Comparison of ENCODE assay signal across 8 mouse cellular contexts in the genomic region with DNA sequence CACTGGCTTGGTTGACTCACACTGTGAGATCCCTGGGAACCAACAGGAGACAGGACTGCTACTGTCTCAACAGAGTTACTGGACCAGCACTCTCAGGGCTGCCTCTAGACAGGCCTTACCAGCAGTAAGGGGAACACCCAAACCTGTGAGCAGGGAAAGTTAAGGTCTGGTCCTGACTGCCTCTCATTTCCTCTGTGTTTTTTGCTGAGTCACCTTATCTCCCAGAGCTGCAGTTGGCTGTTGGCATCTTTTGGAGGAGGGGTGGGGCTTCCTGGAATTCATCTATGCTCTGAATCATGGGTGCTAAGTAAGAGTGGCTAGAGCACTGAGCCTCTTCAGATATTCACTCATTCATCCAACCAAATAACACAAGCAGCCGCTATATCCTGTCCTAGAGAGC. TPM values are rescaled to one million over a fixed set of nuclear protein-coding genes. Genes with fewer than 3 reads are reported as not detected.
A peak's percentile ranks its signal among the peaks of the same experiment; 100 is the strongest.
DNase-seq lines count a peak whose midpoint lies in the region; ATAC-seq and TF ChIP-seq lines count a peak whose summit lies in the region.

No protein-coding gene starts in this region.

- 69% methylated on average over 1 of the region's 1 CpGs for WGBS in forebrain, postnatal 0 days
- WGBS in forebrain, embryonic 16.5 days: 82% methylated on average over 1 of the region's 1 CpGs
- WGBS in liver, embryonic 13.5 days (ENCODE audit: insufficient replicate concordance): 3% methylated on average over 1 of the region's 1 CpGs
- WGBS in stomach, embryonic 16.5 days: 50% methylated on average over 1 of the region's 1 CpGs

- H3K9me3 ChIP-seq in forebrain, postnatal 0 days (ENCODE audit: low read length): no peaks in the 10 kb centered on the region
- no peaks in the 10 kb centered on the region for H3K9me3 ChIP-seq in forebrain, embryonic 16.5 days (ENCODE audit: control insufficient read depth, low read length)
- no peaks in the 10 kb centered on the region for H3K9me3 ChIP-seq in liver, embryonic 13.5 days (replicated peaks)
- H3K9me3 ChIP-seq in stomach, embryonic 16.5 days (replicated peaks; ENCODE audit: control insufficient read depth, low read length): no peaks in the 10 kb centered on the region

- no peak for TF ChIP-seq CTCF in forebrain, postnatal 0 days (IDR thresholded peaks at IDR 0.05; ENCODE audit: low read depth)

- peak; percentile 48 for DNase-seq in forebrain, postnatal 0 days
- DNase-seq in urinary bladder, postnatal 14 days (ENCODE audit: low spot score): peak; percentile 64
- DNase-seq in urinary bladder, postnatal 10 days (ENCODE audit: low spot score): no peak
- DNase-seq in heart, adult 9 months (ENCODE audit: low spot score in 2 of 2): peak; percentile 59 to 80
- peak; percentile 88 for DNase-seq in liver, embryonic 13.5 days
- no peak for DNase-seq in thymus, postnatal 25 days

- H3K4me1 ChIP-seq in forebrain, postnatal 0 days (ENCODE audit: insufficient read depth): peaks cover 15% of the 10 kb centered on the region
- H3K4me1 ChIP-seq in forebrain, embryonic 16.5 days (replicated peaks; ENCODE audit: control insufficient read depth, insufficient read depth, low read length): peaks cover 30% of the 10 kb centered on the region
- peaks cover 78% of the 10 kb centered on the region for H3K4me1 ChIP-seq in liver, embryonic 13.5 days (replicated peaks)
- peaks cover 47% of the 10 kb centered on the region for H3K4me1 ChIP-seq in stomach, embryonic 16.5 days (ENCODE audit: control insufficient read depth, insufficient read depth, low read length)

- H3K9ac ChIP-seq in forebrain, postnatal 0 days: no peak overlapping the region
- no peak overlapping the region for H3K9ac ChIP-seq in forebrain, embryonic 16.5 days (replicated peaks; ENCODE audit: low read depth, low read length)
- peak overlapping the region; percentile 71 for H3K9ac ChIP-seq in liver, embryonic 13.5 days
- no peak overlapping the region for H3K9ac ChIP-seq in stomach, embryonic 16.5 days (ENCODE audit: low read length)

- no peak overlapping the region for H3K4me2 ChIP-seq in forebrain, postnatal 0 days (ENCODE audit: low read depth)
- no peak overlapping the region for H3K4me2 ChIP-seq in forebrain, embryonic 16.5 days (ENCODE audit: low read length)
- peak overlapping the region; percentile 79 for H3K4me2 ChIP-seq in liver, embryonic 13.5 days
- 0 out of 2 replicates have a peak overlapping the region, but pooled peaks have one; percentile 6 for H3K4me2 ChIP-seq in stomach, embryonic 16.5 days (ENCODE audit: low read depth, low read length)

- H3K36me3 ChIP-seq in forebrain, postnatal 0 days (ENCODE audit: insufficient read depth): no peaks in the 10 kb centered on the region
- H3K36me3 ChIP-seq in forebrain, embryonic 16.5 days (ENCODE audit: control insufficient read depth, insufficient read depth): no peaks in the 10 kb centered on the region
- H3K36me3 ChIP-seq in liver, embryonic 13.5 days: no peaks in the 10 kb centered on the region
- no peaks in the 10 kb centered on the region for H3K36me3 ChIP-seq in stomach, embryonic 16.5 days (ENCODE audit: control insufficient read depth, insufficient read depth, low read length)

- H3K4me3 ChIP-seq in forebrain, postnatal 0 days (ENCODE audit: low read depth, low read length): no peak overlapping the region
- no peak overlapping the region for H3K4me3 ChIP-seq in forebrain, embryonic 16.5 days (replicated peaks; ENCODE audit: low read length)
- peak overlapping the region; percentile 52 for H3K4me3 ChIP-seq in liver, embryonic 13.5 days (replicated peaks)
- no peak overlapping the region for H3K4me3 ChIP-seq in stomach, embryonic 16.5 days (replicated peaks; ENCODE audit: low read length)

- no peak overlapping the region for H3K27ac ChIP-seq in forebrain, postnatal 0 days (ENCODE audit: low read depth, low read length)
- no peak overlapping the region for H3K27ac ChIP-seq in forebrain, embryonic 16.5 days (ENCODE audit: low read length)
- H3K27ac ChIP-seq in liver, embryonic 13.5 days: peak overlapping the region; percentile 99
- peak overlapping the region; percentile 71 for H3K27ac ChIP-seq in stomach, embryonic 16.5 days (ENCODE audit: low read length)

- no peak for ATAC-seq in forebrain, postnatal 0 days
- ATAC-seq in forebrain, embryonic 16.5 days: no peak
- ATAC-seq in liver, embryonic 13.5 days (ENCODE audit: low read depth): peak; percentile 81
- ATAC-seq in stomach, embryonic 16.5 days (ENCODE audit: insufficient read depth, low FRiP score): no peak

- H3K27me3 ChIP-seq in forebrain, postnatal 0 days (ENCODE audit: insufficient read depth, low read length): no peaks in the 10 kb centered on the region
- H3K27me3 ChIP-seq in forebrain, embryonic 16.5 days (replicated peaks; ENCODE audit: control insufficient read depth, insufficient read depth, low read length): no peaks in the 10 kb centered on the region
- no peaks in the 10 kb centered on the region for H3K27me3 ChIP-seq in liver, embryonic 13.5 days
- no peaks in the 10 kb centered on the region for H3K27me3 ChIP-seq in stomach, embryonic 16.5 days (ENCODE audit: control insufficient read depth, insufficient read depth, low read length)

RNA-seq across cellular contexts. Expression of a gene that starts 4.0 kb away (rescaled TPM):
- 71.4 and 84.4 TPM in 2 replicates for total RNA-seq in forebrain, postnatal 0 days (2014; rRNA removed)
- 39.6 and 61.9 TPM in 2 replicates for polyA plus RNA-seq in forebrain, postnatal 0 days (2015; fragmentation: Nextera tagmentation; extraction: Ambion mirVana)
- 26.0 and 36.4 TPM in 2 replicates for polyA plus RNA-seq in forebrain, embryonic 16.5 days (2015; fragmentation: Nextera tagmentation; extraction: Ambion mirVana)
- polyA plus RNA-seq in liver, embryonic 13.5 days (2015; fragmentation: Nextera tagmentation; extraction: Ambion mirVana): 0.65 and 1.0 TPM in 2 replicates
- polyA plus RNA-seq in stomach, embryonic 16.5 days (2015; fragmentation: Nextera tagmentation; extraction: Ambion mirVana): 5.2 and 5.4 TPM in 2 replicates

RNA-seq across cellular contexts. Expression of a gene that starts 44.7 kb away (rescaled TPM):
- 1.1 and 2.0 TPM in 2 replicates for total RNA-seq in forebrain, postnatal 0 days (2014; rRNA removed)
- polyA plus RNA-seq in forebrain, postnatal 0 days (2015; fragmentation: Nextera tagmentation; extraction: Ambion mirVana): 0.62 and 0.64 TPM in 2 replicates
- 0.43 and 0.46 TPM in 2 replicates for polyA plus RNA-seq in forebrain, embryonic 16.5 days (2015; fragmentation: Nextera tagmentation; extraction: Ambion mirVana)
- polyA plus RNA-seq in liver, embryonic 13.5 days (2015; fragmentation: Nextera tagmentation; extraction: Ambion mirVana): not detected in 2 replicates
- polyA plus RNA-seq in stomach, embryonic 16.5 days (2015; fragmentation: Nextera tagmentation; extraction: Ambion mirVana): 0.06 TPM in 2 replicates

Comparison
In these comparisons a context has a peak if more than half of its experiments do, and no peak if none do; other contexts are left out.
1. DNase-seq: peak in forebrain, postnatal 0 days (single experiment), urinary bladder, postnatal 14 days (single experiment), heart, adult 9 months (2 of 2) and liver, embryonic 13.5 days (single experiment); none in urinary bladder, postnatal 10 days (single experiment) and thymus, postnatal 25 days (single experiment).
2. H3K27ac ChIP-seq: peak in liver, embryonic 13.5 days (single experiment) and stomach, embryonic 16.5 days (single experiment); none in forebrain, postnatal 0 days (single experiment) and forebrain, embryonic 16.5 days (single experiment).
3. H3K4me2 ChIP-seq: peak in liver, embryonic 13.5 days (single experiment) and stomach, embryonic 16.5 days (single experiment); none in forebrain, postnatal 0 days (single experiment) and forebrain, embryonic 16.5 days (single experiment).